Comparison of ENCODE assay signal across 9 mouse cellular contexts in genomic region chr15:85667381-85667791, GRCm38 (mm10).
DNase-seq lines count a peak whose midpoint lies in the region; ATAC-seq and TF ChIP-seq lines count a peak whose summit lies in the region.
"Had no signal": no experiment of that assay in that cellular context is flagged by ENCODE, and none has a peak within 500 bp of the region (broad histone marks: within the 10 kb centered on the region; RNA-seq: fewer than 3 reads in every experiment).

No protein-coding gene starts in this region.

- H3K4me1 ChIP-seq in embryonic facial prominence, embryonic 14.5 days (ENCODE audit: control insufficient read depth, insufficient read depth, low read length): peaks cover 9% of the 10 kb centered on the region; the same call in 1 of the 2 replicates
- peaks cover 22% of the 10 kb centered on the region for H3K4me1 ChIP-seq in embryonic facial prominence, embryonic 10.5 days
- peaks cover 23% of the 10 kb centered on the region for H3K4me1 ChIP-seq in neural tube, embryonic 12.5 days
- H3K4me1 ChIP-seq in forebrain, postnatal 0 days (ENCODE audit: insufficient read depth): peaks cover 11% of the 10 kb centered on the region
- H3K4me1 ChIP-seq in midbrain, embryonic 16.5 days (ENCODE audit: control insufficient read depth, insufficient read depth, low read length): peaks cover 10% of the 10 kb centered on the region

- no peak overlapping the region for H3K9ac ChIP-seq in embryonic facial prominence, embryonic 14.5 days (ENCODE audit: low read depth, low read length)
- peak overlapping the region; percentile 17; the same call in 1 of the 2 replicates for H3K9ac ChIP-seq in neural tube, embryonic 12.5 days
- H3K9ac ChIP-seq in forebrain, postnatal 0 days: peak overlapping the region; percentile 66
- H3K9ac ChIP-seq in midbrain, embryonic 16.5 days (ENCODE audit: low read depth, low read length): peak overlapping the region; percentile 22; the same call in 1 of the 2 replicates
- H3K9ac ChIP-seq: limb, embryonic 12.5 days had no signal

- H3K27me3 ChIP-seq in embryonic facial prominence, embryonic 14.5 days (replicated peaks; ENCODE audit: control insufficient read depth, insufficient read depth, low read length): peaks cover 19% of the 10 kb centered on the region
- peaks cover 99% of the 10 kb centered on the region for H3K27me3 ChIP-seq in embryonic facial prominence, embryonic 10.5 days (replicated peaks; ENCODE audit: low read depth, poor library complexity, severe bottlenecking)
- H3K27me3 ChIP-seq in neural tube, embryonic 12.5 days (replicated peaks): peaks cover 56% of the 10 kb centered on the region
- no peaks in the 10 kb centered on the region for H3K27me3 ChIP-seq in forebrain, postnatal 0 days (ENCODE audit: insufficient read depth, low read length)
- H3K27me3 ChIP-seq in midbrain, embryonic 16.5 days (ENCODE audit: control insufficient read depth, insufficient read depth, low read depth, low read length): peaks cover 25% of the 10 kb centered on the region

- TF ChIP-seq CTCF in forebrain, postnatal 0 days (IDR thresholded peaks at IDR 0.05; ENCODE audit: low read depth): no peak

- H3K4me2 ChIP-seq in embryonic facial prominence, embryonic 14.5 days (ENCODE audit: low read depth, low read length): peak overlapping the region; percentile 20; the same call in 1 of the 2 replicates
- H3K4me2 ChIP-seq in neural tube, embryonic 12.5 days (replicated peaks): peak overlapping the region; percentile 43
- peak overlapping the region; percentile 56 for H3K4me2 ChIP-seq in forebrain, postnatal 0 days (ENCODE audit: low read depth)
- H3K4me2 ChIP-seq in midbrain, embryonic 16.5 days (ENCODE audit: low read length): peak overlapping the region; percentile 31
- H3K4me2 ChIP-seq: limb, embryonic 12.5 days had no signal

- ATAC-seq in embryonic facial prominence, embryonic 14.5 days (ENCODE audit: low read depth): no peak
- no peak for ATAC-seq in neural tube, embryonic 12.5 days (ENCODE audit: low FRiP score, low read depth)
- no peak for ATAC-seq in forebrain, postnatal 0 days
- ATAC-seq in midbrain, embryonic 16.5 days: no peak

- no peaks in the 10 kb centered on the region for H3K9me3 ChIP-seq in embryonic facial prominence, embryonic 14.5 days (ENCODE audit: control insufficient read depth, low read length)
- H3K9me3 ChIP-seq in embryonic facial prominence, embryonic 10.5 days: no peaks in the 10 kb centered on the region
- H3K9me3 ChIP-seq in neural tube, embryonic 12.5 days: no peaks in the 10 kb centered on the region
- no peaks in the 10 kb centered on the region for H3K9me3 ChIP-seq in forebrain, postnatal 0 days (ENCODE audit: low read length)
- H3K9me3 ChIP-seq in midbrain, embryonic 16.5 days (replicated peaks; ENCODE audit: control insufficient read depth, low read length, poor library complexity, severe bottlenecking): no peaks in the 10 kb centered on the region
- H3K9me3 ChIP-seq: limb, embryonic 12.5 days had no signal

- WGBS in embryonic facial prominence, embryonic 14.5 days: 55% methylated on average over 12 of the region's 12 CpGs
- 52% methylated on average over 12 of the region's 12 CpGs for WGBS in embryonic facial prominence, embryonic 10.5 days
- 34% methylated on average over 12 of the region's 12 CpGs for WGBS in neural tube, embryonic 12.5 days
- 13% methylated on average over 12 of the region's 12 CpGs for WGBS in forebrain, postnatal 0 days
- WGBS in midbrain, embryonic 16.5 days: 36% methylated on average over 12 of the region's 12 CpGs

- no peaks in the 10 kb centered on the region for H3K36me3 ChIP-seq in embryonic facial prominence, embryonic 14.5 days (ENCODE audit: control insufficient read depth, insufficient read depth, low read length)
- no peaks in the 10 kb centered on the region for H3K36me3 ChIP-seq in embryonic facial prominence, embryonic 10.5 days (replicated peaks)
- H3K36me3 ChIP-seq in neural tube, embryonic 12.5 days: no peaks in the 10 kb centered on the region
- H3K36me3 ChIP-seq in forebrain, postnatal 0 days (ENCODE audit: insufficient read depth): no peaks in the 10 kb centered on the region
- H3K36me3 ChIP-seq in midbrain, embryonic 16.5 days (ENCODE audit: control insufficient read depth, insufficient read depth, low read length): no peaks in the 10 kb centered on the region
- H3K36me3 ChIP-seq: limb, embryonic 12.5 days had no signal

- no peak overlapping the region for H3K27ac ChIP-seq in embryonic facial prominence, embryonic 14.5 days (replicated peaks; ENCODE audit: low read depth, low read length)
- H3K27ac ChIP-seq in embryonic facial prominence, embryonic 10.5 days (replicated peaks): no peak overlapping the region
- H3K27ac ChIP-seq in neural tube, embryonic 12.5 days: peak overlapping the region; percentile 42; the same call in 1 of the 2 replicates
- peak overlapping the region; percentile 100 for H3K27ac ChIP-seq in forebrain, postnatal 0 days (ENCODE audit: low read depth, low read length)
- H3K27ac ChIP-seq in midbrain, embryonic 16.5 days (ENCODE audit: low read length): peak overlapping the region; percentile 81
- H3K27ac ChIP-seq: limb, embryonic 12.5 days had no signal

- no peak for DNase-seq in embryonic facial prominence, embryonic 14.5 days (ENCODE audit: low spot score)
- DNase-seq in embryonic facial prominence, embryonic 10.5 days (ENCODE audit: low spot score): no peak
- no peak for DNase-seq in neural tube, embryonic 10.5 days (ENCODE audit: extremely low spot score, low spot score)
- peak; percentile 79 for DNase-seq in forebrain, postnatal 0 days
- DNase-seq in right cerebral cortex, postnatal 25 days: no peak
- DNase-seq in testis, postnatal 14 days (ENCODE audit: low spot score): no peak

- no peak overlapping the region for H3K4me3 ChIP-seq in embryonic facial prominence, embryonic 14.5 days (ENCODE audit: low read depth, low read length)
- H3K4me3 ChIP-seq in embryonic facial prominence, embryonic 10.5 days: no peak overlapping the region
- no peak overlapping the region for H3K4me3 ChIP-seq in neural tube, embryonic 12.5 days
- H3K4me3 ChIP-seq in forebrain, postnatal 0 days (ENCODE audit: low read depth, low read length): peak overlapping the region; percentile 25
- H3K4me3 ChIP-seq in midbrain, embryonic 16.5 days (ENCODE audit: low read depth, low read length): peak overlapping the region; percentile 19
- H3K4me3 ChIP-seq: limb, embryonic 12.5 days had no signal

Comparison
In these comparisons a context has a peak if more than half of its experiments do, and no peak if none do; other contexts are left out.
1. H3K27ac ChIP-seq: peak in neural tube, embryonic 12.5 days (single experiment), forebrain, postnatal 0 days (single experiment) and midbrain, embryonic 16.5 days (single experiment); none in embryonic facial prominence, embryonic 14.5 days (single experiment) and embryonic facial prominence, embryonic 10.5 days (single experiment).
2. H3K4me3 ChIP-seq: peak in forebrain, postnatal 0 days (single experiment) and midbrain, embryonic 16.5 days (single experiment); none in embryonic facial prominence, embryonic 14.5 days (single experiment), embryonic facial prominence, embryonic 10.5 days (single experiment) and neural tube, embryonic 12.5 days (single experiment).
3. Peak in every context shown above with its lines, with median percentiles within 50 percentile points of each other: H3K4me2 ChIP-seq.